Mouse (Mus musculus) heart, adult 2 months (tissue): Measurements from ENCODE around the gene Spsb2.

ENCODE experiments used
- CTCF ChIP-seq: fragments of 200-600 bp; IDR thresholded peaks from 2 replicates; pipeline ENCODE4 v1.8.1; 2022; ENCODE audit warnings: antibody characterized with exemption, mild to moderate bottlenecking, moderate library complexity
- EP300 ChIP-seq: fragments of 200-500 bp; IDR thresholded peaks from 2 replicates; pipeline ENCODE4 v1.6.1; 2011; ENCODE audit warnings: low read depth, low read length, control low read depth; ENCODE audit not compliant: insufficient read depth
- POLR2A ChIP-seq: fragments of 200-500 bp; IDR thresholded peaks from 2 replicates; pipeline ENCODE4 v1.6.1; 2011; ENCODE audit warnings: mild to moderate bottlenecking, low read depth, low read length, control low read depth; ENCODE audit not compliant: insufficient read depth

GRCm38 (mm10) chr6:124829799-124830700, 21.6 kb downstream of the Spsb2 start:
- TF ChIP-seq CTCF (peak; percentile 31), POLR2A (peak; percentile 84), EP300 (peak; percentile 82; the same call in 1 of the 2 replicates)
